Mouse (Mus musculus) hematopoietic stem cell, adult 5-6 weeks (primary cell): ENCODE results near the gene Tcerg1l. TPM values are rescaled to one million over a fixed set of nuclear protein-coding genes. Genes with fewer than 3 reads are reported as not detected.
A peak's percentile ranks its signal among the peaks of the same experiment; 100 is the strongest.

Experiments used
- ATAC-seq, 2 experiments: fragments of 125-278 bp in 1 of 2; replicated peaks in 1 of 2; 2 replicates each; pipeline ENCODE4 v1.8.0; 2016 to 2017; ENCODE audit warnings: inconsistent platforms in 2 of 2, mild to moderate bottlenecking in 2 of 2, moderate number of reproducible peaks in 2 of 2, low read depth in 1 of 2, moderate TSS enrichment in 1 of 2; ENCODE audit not compliant: low FRiP score in 2 of 2, poor library complexity in 2 of 2, severe bottlenecking in 2 of 2, insufficient read depth in 1 of 2, low TSS enrichment in 1 of 2
- total RNA-seq: library from RNA; stranded (forward); fragments of 172-1452, 232-1000 nt; gene quantifications from 2 replicates; pipeline ENCODE4 v1.2.3, GENCODE M21; 2017

Tcerg1l gene
- total RNA-seq, 1 experiment from 2014 or later, result not detected

DNA sequence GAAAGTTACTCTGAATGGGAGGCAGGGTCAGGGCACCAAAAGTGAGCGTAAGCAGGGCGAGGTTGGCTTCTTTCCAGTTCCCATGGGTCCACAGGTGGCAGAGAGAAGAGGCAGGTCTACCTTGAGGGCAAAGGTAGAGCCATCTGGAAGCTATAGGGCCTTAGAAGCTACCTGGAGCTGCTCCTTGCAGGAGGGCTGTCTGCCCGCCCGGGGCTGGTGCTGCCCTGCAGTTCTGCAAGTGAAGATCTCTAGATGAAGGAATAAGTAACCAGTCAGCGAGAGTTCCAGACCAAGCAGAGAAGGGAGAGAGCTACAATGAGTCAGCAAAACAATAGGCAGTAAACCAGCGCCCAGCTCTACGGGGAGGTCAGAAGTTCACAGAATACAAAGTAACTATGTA, 22.0 kb downstream of the Tcerg1l start:
- peak; percentile 75 to 78 for ATAC-seq

DNA sequence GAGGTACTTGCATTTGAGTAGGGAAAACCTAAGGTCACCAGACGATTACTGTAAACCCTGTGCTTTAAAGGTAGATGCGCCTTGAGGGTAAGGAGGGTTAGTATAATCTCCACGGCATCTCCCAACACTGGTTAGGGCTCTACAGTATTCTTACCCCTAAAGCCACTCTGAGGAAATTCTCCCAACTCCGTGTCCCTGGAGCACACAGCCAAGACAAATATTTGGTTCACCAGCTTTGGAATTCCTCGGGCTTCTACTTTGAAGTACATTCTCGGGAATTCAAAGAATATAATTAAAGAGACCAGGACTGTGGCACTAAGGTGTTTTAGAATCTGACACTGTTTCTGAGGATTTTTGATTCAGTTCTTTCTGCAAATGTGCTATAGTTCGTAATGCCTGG, 23.2 kb downstream of the Tcerg1l start:
- ATAC-seq, result no peak

DNA sequence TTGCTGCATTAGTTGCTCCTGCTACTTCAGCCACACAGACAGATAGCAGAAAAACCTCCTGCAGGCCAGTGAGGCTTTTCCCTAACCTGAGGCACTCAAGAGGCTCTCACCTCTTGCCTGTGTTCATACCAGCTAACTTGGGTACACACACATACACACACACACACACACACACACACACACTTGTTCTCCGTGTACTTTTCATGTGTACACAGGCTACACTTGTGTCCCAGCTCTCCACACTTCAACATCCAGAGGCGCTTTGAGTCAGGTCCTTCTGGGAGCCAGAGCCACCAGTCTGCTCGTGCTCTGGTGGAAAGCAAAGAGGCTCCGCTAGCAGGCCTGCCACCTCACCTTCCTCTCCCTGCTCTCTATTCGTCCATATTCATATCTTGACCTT, 24.0 kb downstream of the Tcerg1l start:
- ATAC-seq, result no peak

GRCm38 (mm10) chr7:138367570-138367969, 30.0 kb downstream of the Tcerg1l start:
- no peak for ATAC-seq

GRCm38 (mm10) chr7:138365519-138365918, 32.0 kb downstream of the Tcerg1l start:
- ATAC-seq, result no peak

GRCm38 (mm10) chr7:138357475-138357874, 40.1 kb downstream of the Tcerg1l start:
- ATAC-seq, result no peak

- ATAC-seq, result no peak
Measured at GRCm38 (mm10) chr7:138356655-138357449, 40.7 kb downstream of the Tcerg1l start.

GRCm38 (mm10) chr7:138345451-138345850, 52.1 kb downstream of the Tcerg1l start:
- no peak for ATAC-seq

- ATAC-seq, result no peak
Measured at GRCm38 (mm10) chr7:138338451-138338850, 59.1 kb downstream of the Tcerg1l start.

GRCm38 (mm10) chr7:138337946-138338345, 59.6 kb downstream of the Tcerg1l start:
- ATAC-seq, result no peak

DNA sequence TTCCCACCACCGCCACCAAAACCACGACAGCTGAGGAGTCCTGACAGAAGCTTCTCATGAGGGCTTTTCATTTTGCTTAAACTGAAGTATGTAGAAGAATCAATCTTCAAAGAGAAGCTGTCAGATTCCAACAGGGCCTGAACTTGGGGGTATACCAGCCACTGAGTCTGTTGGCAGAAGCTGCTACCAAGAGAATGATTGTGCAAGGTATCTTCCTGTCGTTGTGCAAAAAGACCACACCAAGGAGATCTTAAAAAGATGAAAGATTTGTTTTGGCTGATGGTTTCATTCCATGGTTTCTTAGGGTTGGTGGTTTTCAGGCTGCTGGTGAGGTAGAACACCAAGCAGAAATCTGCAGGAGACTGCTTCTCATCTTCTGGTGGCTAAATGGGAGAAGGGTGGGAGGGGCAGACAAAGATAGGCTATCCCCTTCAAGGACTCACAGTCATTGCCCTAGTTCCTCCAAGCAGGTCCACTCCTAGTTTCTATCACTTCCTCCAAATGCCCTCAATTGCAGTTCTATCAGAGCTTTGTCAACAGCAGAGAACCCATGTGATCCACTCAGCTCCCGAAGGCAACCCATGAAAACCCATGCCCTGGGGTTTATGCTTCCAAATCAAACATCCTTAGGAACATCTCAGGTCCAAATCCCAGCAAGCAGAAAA, 64.9 kb downstream of the Tcerg1l start:
- ATAC-seq, result no peak

DNA sequence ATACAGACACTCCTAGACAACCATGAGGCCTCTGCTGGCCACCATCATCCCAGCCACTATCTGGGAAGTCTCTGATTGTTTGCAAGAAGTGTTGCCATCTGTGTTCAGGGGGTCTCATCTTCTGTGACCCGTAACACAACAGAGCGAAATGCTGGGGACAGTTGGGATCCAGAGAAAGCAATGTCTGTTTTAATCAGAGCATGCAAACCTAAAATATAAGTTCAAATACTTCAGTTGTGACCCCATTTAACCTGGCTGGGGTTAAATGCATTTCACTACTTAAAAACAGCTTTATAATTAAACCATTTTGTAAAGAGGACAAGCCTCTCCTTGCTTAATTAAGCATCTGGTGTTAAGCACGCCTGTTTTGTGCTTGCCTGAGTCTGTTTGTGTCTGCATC, 66.3 kb downstream of the Tcerg1l start:
- no peak for ATAC-seq

DNA sequence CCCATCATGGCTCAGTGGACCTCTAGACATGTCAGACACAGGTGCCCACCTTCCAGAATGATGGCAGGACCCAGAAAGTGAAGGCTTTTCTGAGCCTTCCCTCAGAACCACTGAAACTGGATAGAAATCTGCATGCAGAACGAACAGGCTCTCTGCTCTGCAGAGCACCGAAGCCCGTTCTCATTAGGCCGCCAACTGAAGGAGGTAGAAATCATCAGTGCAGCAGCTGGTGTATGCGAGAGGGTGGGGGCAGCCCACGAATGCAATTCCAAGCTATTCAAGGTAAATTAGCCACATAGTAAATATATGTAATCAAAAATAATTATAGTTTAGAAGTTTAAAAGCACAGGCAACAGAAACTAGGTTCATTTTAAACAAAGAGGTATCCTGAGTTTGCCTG, 68.9 kb downstream of the Tcerg1l start:
- no peak for ATAC-seq

DNA sequence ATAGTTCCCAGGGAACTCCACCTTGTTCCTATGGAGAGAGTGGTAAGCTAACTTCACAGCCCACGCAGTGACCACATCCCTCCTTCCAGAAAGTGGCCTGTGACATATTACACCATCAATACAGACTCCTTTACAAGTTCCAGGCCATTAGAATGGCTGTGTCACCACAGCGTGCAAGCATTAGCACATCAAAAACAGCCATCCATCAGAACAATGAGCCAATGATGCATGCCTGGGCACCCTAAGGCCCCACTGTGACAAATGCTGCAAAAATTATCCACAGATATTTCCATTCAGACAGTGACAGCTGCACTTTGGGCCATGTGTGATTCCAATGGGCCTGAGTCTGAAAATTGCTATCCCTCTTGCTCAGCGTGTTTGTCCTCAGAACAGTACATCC, 70.8 kb downstream of the Tcerg1l start:
- ATAC-seq, result no peak

DNA sequence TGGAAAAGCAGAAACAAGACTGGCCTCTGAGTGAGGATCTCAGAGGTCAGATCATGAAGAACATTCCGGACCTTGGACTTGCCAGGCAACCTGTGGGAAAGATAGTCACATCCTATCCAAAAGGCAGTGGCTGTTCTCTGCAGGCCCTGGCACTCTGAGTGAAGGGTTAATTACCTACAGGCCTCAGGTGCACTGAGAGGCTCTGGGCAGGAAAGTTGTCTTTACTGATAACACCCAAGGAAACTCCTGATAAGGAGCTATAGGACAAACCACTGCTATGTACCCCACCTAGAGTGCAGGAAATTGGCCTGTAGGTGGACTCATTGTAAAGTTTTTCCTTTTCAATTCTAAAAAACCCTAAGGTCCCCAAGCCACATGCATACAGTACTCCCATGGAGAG, 83.8 kb downstream of the Tcerg1l start:
- ATAC-seq, result no peak

DNA sequence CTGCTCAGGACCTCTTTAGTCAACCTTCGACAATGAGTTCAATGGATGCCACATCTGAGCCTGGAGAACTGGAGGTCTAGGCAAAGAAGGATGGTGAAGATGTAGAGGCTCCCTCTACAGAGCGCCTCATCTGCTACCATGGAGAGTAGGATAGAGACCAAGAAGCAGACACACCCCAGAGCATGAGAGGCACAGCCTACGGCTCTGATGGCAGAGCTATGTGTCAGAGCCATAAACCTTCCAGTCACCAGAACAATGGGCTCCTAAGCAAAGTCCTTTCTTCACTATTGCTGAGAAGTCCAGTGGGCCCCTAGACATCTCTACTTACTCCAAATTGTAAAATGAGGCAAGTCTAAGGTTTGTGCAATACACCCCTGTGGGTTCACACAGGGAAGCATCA, 91.4 kb downstream of the Tcerg1l start:
- ATAC-seq, result no peak

- ATAC-seq, result no peak
Measured at GRCm38 (mm10) chr7:138284790-138285189, 112.7 kb downstream of the Tcerg1l start.

DNA sequence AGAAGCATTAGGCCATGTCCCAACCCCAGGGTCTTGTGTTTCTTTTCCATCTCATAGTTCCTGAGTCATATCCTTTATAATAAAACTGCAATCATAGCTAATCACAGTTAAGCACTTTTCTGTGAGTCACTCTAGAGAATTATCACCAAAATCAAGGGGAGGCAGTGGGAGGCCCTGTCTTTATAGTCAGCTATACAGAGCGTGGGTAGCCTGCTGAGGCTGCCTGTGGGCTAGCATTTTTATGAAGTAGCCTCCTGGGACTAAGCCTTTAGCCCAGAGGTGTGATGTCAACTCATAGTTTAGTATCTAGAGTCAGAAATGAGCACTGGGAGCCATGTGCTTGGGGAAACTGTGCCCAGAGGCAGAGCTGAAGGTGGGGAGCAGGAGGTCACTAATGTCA, 122.3 kb downstream of the Tcerg1l start:
- ATAC-seq, result no peak

DNA sequence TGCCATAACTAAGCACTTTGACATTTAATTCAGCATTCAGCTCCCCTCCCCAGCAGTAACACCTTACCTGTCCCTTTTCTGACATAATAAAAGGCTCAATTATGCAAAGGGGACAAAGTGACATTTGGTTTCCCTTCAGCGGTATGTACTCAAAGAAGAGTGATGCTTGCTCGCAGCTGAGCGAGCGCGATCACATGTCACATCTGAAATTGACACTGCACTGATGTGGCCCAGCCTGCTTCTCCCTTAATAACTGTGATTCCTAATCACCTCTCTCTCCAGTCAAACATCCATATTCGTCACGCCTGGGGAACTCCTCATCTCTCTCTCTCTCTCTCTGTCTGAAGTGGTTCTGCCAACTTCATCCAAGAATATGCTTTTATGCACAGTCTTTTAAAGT, 126.2 kb downstream of the Tcerg1l start:
- no peak for ATAC-seq
